Mouse (Mus musculus): ENCODE measurements around the gene 1500009C09Rik.

DNA sequence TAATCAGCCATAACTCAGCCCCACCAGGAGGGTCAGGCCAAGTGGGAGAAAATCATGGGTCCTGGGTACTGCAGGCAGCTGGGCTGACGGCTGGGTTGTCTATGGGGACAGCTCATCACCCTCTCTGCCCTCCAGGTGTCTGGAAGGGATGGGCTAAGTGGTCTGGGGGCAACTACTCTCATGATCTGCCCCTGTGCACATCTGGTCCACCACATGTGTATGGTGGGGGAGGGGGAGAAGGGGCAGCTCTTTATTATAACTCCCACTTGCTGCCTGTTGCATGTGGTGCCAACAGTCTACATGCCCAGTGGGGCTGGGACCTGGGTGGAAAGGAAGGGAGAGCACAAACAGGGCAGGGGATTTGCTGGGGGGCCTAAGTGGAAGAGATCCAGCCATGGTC lies 41.4 kb upstream of the 1500009C09Rik start:
- TF ChIP-seq CTCF (IDR thresholded peaks at IDR 0.05; ENCODE audit: low read depth) (no peak), EP300 (IDR thresholded peaks at IDR 0.05; ENCODE audit: low read depth) (no peak)
